Mouse (Mus musculus) adrenal gland, adult 18-20 months (tissue): ENCODE measurements around the gene Grik1. TPM values are rescaled to one million over a fixed set of nuclear protein-coding genes. Genes with fewer than 3 reads are reported as not detected.

Experiments used
- DNase-seq, 2 experiments: peaks; one replicate each; pipeline ENCODE4 v3.0.0; 2021 to 2022; ENCODE audit warnings: low spot score in 2 of 2
- total RNA-seq, 2 experiments: library from RNA; stranded (reverse); gene quantifications; 1 replicate in 1 of 2; 2 replicates in 1 of 2; pipeline ENCODE4 v1.2.3; 2021

Gene Grik1
- total RNA-seq, 2 experiments from 2014 or later = not detected

DNA sequence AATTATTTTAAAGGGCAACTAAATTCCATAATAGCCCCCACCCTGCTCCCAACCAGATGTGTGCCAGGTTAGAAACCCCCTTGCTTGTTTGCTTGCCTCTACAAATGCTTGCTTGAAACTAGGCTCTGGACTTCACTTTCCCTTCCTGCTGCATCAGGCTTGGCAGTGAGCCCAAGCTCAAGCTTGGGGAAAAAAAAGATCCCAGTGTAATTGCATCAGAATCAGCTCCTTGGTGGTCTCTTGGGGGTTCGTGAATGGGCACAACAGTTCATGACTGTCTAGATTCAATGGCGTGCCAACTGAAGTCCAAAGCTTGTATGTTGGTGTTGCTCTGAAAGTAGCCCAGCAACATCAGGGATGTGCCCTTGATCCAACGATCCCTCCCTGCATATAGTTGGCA, 320.1 kb downstream of the Grik1 start:
- DNase-seq = no peak

- no peak for DNase-seq
Measured at GRCm38 (mm10) chr16:87961419-87961818, 328.6 kb downstream of the Grik1 start.

DNA sequence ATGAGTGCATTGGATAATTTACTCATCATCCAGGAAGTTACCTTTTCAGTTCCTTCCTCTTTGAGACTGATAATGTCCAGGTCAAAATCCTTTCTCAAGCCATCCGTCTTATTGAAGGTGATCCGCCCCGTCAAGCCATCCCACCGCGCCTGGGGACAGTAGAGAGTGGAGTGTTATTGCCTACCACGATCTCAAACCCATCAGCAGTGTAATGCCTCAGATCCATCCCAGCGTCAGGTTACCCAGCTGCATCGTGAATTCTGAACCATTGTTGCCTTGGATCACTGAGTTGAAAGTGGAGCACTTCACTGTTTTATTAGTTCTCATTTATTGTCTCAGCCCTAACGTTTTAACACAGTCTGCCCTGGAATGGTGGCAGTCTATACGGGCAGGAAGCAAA, 332.6 kb downstream of the Grik1 start:
- no peak for DNase-seq

DNA sequence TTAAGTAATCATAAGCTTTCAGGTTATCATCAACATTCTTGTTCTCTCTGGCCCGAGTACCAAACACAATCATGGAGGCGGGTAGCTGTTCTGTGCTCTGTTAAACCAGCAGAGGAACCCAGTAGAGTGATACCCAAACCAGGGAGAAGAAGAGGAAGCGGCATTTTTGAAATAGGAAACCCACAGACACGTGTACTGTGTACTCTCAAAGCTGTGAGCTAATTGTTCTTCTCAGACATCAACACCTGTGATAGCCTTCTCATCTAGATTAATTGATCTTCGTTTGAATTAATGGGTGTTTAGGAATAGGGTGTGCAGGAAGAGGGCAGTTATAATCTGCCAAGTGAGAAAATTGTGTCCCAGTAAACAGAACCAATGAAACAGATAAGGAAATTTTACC, 333.9 kb downstream of the Grik1 start:
- DNase-seq = no peak

GRCm38 (mm10) chr16:87954715-87955441, 335.2 kb downstream of the Grik1 start:
- DNase-seq = no peak

GRCm38 (mm10) chr16:87953176-87953575, 336.9 kb downstream of the Grik1 start:
- no peak for DNase-seq

DNA sequence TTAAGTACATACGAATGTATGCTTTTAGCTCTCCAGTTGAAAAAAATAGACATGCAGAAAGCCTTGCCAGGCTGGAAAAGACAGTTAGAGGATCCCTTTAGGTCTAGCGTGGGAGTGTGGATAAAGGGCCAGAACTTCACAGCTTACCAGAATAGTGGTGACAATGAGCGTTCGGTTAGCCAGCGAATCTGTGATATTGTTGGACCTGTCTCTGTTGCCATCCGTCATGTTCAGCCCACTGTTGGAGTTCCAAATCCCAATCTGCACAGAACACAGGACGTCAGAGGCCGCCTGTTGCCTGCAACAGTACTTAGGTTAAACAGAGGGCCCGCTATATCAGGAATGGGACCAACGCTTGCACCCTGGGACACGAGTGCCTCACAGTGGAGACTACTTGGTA, 340.2 kb downstream of the Grik1 start:
- no peak for DNase-seq

- DNase-seq = no peak
Measured at GRCm38 (mm10) chr16:87948122-87948521, 341.9 kb downstream of the Grik1 start.

DNA sequence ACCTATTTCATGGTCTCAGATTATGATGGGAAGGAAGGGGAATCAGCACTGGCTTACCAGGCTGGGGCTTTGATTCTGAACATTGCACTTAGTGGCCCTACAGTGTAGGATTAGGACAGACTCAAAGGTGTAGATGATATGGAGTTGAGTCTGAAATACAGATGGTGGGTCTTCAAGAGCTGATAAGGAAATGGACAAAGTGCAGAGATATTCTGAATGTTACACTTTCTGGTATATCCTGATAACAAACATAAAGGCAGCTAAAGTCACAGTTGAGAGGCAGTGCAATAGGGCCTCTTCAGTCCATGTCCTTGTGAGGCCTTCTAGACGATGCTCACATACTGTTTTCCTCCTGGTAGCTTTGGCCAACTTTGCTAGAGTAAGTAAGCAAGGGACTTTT, 345.7 kb downstream of the Grik1 start:
- DNase-seq = no peak

DNA sequence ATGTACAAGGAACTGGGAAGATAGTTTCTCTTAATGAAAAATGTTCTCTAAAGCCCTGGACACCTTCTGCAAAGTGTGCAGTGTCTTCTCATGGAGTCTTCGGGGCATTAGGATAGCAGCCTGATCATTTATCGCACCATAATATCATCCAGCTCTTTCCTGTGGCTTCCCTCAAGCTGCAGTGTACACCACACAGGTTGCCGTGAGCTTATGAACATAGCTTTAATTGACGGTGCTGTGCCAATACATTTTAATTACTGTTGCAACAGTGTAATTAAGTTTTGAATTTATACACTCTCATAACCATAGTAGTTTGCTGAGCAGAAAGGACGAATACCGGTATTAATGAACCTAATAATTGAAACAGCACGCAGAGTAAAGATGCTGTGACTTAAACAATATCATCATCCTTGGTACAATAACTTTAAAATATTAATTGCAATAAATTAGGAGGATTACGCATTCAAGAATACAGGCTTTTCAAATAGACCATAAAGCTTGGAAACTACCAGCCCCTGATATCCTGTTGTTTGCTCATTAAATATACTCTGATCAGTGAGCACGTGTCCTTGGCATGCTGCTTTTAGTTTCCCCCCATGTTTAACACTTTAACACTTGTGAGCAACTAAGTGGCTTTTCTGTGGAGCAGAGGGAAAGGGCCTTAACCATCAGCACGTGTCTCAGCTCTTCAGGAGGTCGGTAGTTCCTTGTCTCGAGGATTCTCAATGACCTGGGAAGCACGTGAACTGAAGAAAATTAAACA, 347.8 kb downstream of the Grik1 start:
- DNase-seq = no peak

DNA sequence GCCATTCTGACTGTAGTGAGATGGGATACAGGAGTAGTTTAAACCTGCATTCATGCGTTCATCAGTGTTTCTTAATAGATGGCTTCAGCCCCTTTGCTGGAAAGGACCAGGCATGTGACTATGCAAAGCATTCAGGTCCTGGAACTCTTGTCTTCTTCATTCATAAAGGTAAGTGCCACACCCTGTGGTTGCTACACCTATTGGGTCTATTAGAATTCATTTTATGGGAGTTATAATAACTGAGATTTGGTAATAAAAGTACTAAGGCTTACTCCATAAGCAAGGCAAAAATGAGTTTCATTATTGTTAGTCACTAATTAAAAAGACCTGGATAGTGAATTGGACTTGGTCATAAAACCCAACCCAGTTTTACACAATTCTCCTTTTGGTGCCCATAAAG, 355.4 kb downstream of the Grik1 start:
- no peak for DNase-seq

GRCm38 (mm10) chr16:87931358-87931757, 358.7 kb downstream of the Grik1 start:
- DNase-seq = no peak

- DNase-seq = no peak
Measured at GRCm38 (mm10) chr16:87930519-87930918, 359.5 kb downstream of the Grik1 start.

DNA sequence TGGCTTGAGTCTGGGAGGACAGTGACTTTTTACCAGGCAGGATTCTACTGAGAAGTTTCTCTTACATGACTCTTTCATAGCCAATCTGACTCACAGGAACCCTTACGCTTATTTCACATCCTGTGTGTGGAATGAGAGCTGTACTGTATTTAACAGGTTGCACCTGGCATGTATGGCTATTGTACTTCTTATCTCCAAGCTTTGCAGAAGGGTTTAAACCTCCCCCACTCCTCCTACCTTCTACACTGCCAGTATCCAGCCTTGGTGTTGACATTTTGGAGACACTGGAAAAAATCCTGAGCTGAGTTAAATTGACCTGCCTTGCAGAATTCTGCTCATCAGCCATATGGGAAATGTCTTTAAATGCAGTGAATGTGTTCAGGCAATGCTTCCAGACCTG, 361.4 kb downstream of the Grik1 start:
- no peak for DNase-seq

- no peak for DNase-seq
Measured at GRCm38 (mm10) chr16:87917897-87918296, 372.2 kb downstream of the Grik1 start.

DNA sequence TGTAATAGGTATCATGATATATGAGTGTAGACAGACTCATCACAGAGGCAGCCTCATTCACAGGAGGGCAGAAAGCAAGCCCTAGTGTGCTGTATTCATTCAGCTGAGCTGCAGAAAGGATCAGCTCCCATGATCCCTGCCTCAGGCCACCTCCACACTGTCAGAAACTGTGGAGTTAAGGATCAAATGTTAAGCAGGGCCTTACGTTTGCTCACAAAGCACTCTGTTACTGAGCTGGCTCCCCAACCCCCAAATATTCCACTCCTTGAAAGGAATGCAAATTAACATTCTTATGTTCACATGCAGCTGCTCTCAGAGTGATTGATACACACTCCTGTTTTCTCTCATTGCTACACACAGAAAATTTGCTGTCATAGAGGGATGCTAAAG, 372.9 kb downstream of the Grik1 start:
- no peak for DNase-seq

GRCm38 (mm10) chr16:87916209-87917156, 373.6 kb downstream of the Grik1 start:
- DNase-seq = no peak

GRCm38 (mm10) chr16:87915156-87915555, 374.9 kb downstream of the Grik1 start:
- DNase-seq = no peak

DNA sequence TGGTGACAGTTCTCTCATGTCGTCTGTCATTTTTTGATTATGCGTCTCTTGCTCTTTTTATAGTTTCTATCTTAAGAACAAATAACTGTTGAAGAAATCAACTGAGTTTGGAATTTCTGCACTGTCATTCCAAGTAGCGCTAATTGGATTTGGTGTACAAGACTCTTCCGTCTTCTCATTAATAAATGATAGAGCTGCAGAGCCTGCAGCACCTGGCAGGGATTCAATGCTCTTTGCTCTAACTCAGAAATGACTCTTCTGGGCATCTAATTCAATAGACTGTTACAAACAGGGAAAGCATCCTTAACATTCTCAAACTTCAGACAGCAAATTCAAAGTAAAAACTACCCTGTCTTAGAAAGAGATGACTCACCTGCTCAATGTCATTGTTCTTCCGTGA, 376.3 kb downstream of the Grik1 start:
- DNase-seq = no peak

- DNase-seq = no peak
Measured at GRCm38 (mm10) chr16:87911201-87911600, 378.9 kb downstream of the Grik1 start.

GRCm38 (mm10) chr16:87902049-87902448, 388.0 kb downstream of the Grik1 start:
- no peak for DNase-seq

GRCm38 (mm10) chr16:87901189-87901588, 388.9 kb downstream of the Grik1 start:
- DNase-seq = no peak
